Comparison of ENCODE assay signal across 17 mouse cellular contexts in the genomic region with DNA sequence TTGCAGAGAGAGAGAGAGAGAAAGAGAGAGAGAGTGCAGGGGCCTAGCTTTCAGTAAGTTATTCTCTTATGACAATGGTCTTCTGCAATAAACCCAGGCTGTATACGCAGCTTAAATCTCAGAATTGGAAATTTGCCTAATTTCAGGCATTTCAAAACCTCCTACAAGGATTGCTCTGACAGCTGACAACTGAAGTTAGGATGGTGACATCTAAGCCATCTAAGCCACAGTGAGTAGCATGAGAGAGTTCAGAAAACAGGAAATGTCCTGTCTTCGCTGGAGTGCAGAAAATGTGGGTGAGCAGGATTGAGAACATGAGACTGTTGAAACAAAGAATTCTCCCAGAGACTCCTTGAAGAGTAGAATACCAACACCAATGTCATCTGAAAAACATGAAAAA. TPM values are rescaled to one million over a fixed set of nuclear protein-coding genes. Genes with fewer than 3 reads are reported as not detected.
"Had no signal": no experiment of that assay in that cellular context is flagged by ENCODE, and none has a peak within 500 bp of the region (broad histone marks: within the 10 kb centered on the region; RNA-seq: fewer than 3 reads in every experiment).

No protein-coding gene starts in this region.

- ATAC-seq: liver, embryonic 12.5 days; midbrain, embryonic 16.5 days had no signal

- H3K9ac ChIP-seq: kidney, embryonic 15.5 days; limb, embryonic 15.5 days; liver, embryonic 12.5 days; neural tube, embryonic 13.5 days had no signal

- H3K4me3 ChIP-seq: kidney, embryonic 15.5 days; left cerebral cortex, adult 2 months; limb, embryonic 15.5 days; liver, embryonic 12.5 days; megakaryocyte, embryonic 14.5 days; neural tube, embryonic 13.5 days had no signal

- H3K4me1 ChIP-seq: limb, embryonic 15.5 days; liver, embryonic 12.5 days; megakaryocyte, embryonic 14.5 days; neural tube, embryonic 13.5 days had no signal

- DNase-seq: kidney, adult 2 months; kidney, postnatal 25 days; lung, postnatal 4 days; retina, postnatal 1 day; right cerebral cortex, postnatal 4 days; spleen, adult 18-20 months; thymus, adult 18-20 months; thymus, postnatal 14 days had no signal

- H3K27ac ChIP-seq: left cerebral cortex, adult 2 months; limb, embryonic 15.5 days; liver, embryonic 12.5 days; neural tube, embryonic 13.5 days had no signal

- H3K36me3 ChIP-seq: kidney, embryonic 15.5 days; limb, embryonic 15.5 days; liver, embryonic 12.5 days; neural tube, embryonic 13.5 days had no signal

- H3K27me3 ChIP-seq: kidney, embryonic 15.5 days; limb, embryonic 15.5 days; liver, embryonic 12.5 days; megakaryocyte, embryonic 14.5 days; neural tube, embryonic 13.5 days had no signal

- H3K9me3 ChIP-seq: kidney, embryonic 15.5 days; limb, embryonic 15.5 days; liver, embryonic 12.5 days; megakaryocyte, embryonic 14.5 days; neural tube, embryonic 13.5 days had no signal

- H3K4me2 ChIP-seq: kidney, embryonic 15.5 days; limb, embryonic 15.5 days; liver, embryonic 12.5 days; midbrain, embryonic 11.5 days; neural tube, embryonic 13.5 days had no signal

RNA-seq across cellular contexts. Expression of a gene that starts 56.8 kb away (rescaled TPM):
- total RNA-seq: left cerebral cortex, adult 2 months; left cerebral cortex, postnatal 25 days had no signal
- polyA plus RNA-seq: midbrain, embryonic 16.5 days had no signal
